Mouse (Mus musculus) lung, embryonic 16.5 days (tissue): Measurements from ENCODE around the gene Gm49318. TPM values are rescaled to one million over a fixed set of nuclear protein-coding genes. Genes with fewer than 3 reads are reported as not detected.

ENCODE experiments used
- ATAC-seq: fragments of 200-750 bp; cut with Nextera tagmentation; 2 replicates; pipeline ENCODE4 v1.8.0; 2017; ENCODE audit warnings: low read depth, mild to moderate bottlenecking, moderate library complexity
- H3K27ac ChIP-seq: fragments of 300-500 bp; sonication (generic); 2 replicates; pipeline ENCODE4 v1.5.1; 2014; ENCODE audit warnings: mild to moderate bottlenecking, control low read depth, low read length
- H3K27me3 ChIP-seq: fragments of 300-500 bp; sonication (generic); 2 replicates; pipeline ENCODE4 v1.6.1; 2014; ENCODE audit warnings: low read depth, low read length, mixed read lengths; ENCODE audit not compliant: control insufficient read depth, insufficient read depth
- H3K36me3 ChIP-seq: fragments of 300-500 bp; sonication (generic); 2 replicates; pipeline ENCODE4 v1.6.1; 2014; ENCODE audit warnings: low read length; ENCODE audit not compliant: control insufficient read depth, insufficient read depth
- H3K4me1 ChIP-seq: fragments of 300-500 bp; sonication (generic); replicated peaks from 2 replicates; pipeline ENCODE4 v1.6.1; 2014; ENCODE audit warnings: low read length, mixed read lengths; ENCODE audit not compliant: control insufficient read depth, insufficient read depth
- H3K4me2 ChIP-seq: fragments of 300-500 bp; sonication (generic); 2 replicates; pipeline ENCODE4 v1.6.1; 2014; ENCODE audit warnings: low read depth, low read length, control low read depth
- H3K4me3 ChIP-seq: fragments of 300-500 bp; sonication (generic); 2 replicates; pipeline ENCODE4 v1.5.1; 2014; ENCODE audit warnings: mild to moderate bottlenecking, low read length, control low read depth
- H3K9ac ChIP-seq: fragments of 300-500 bp; sonication (generic); 2 replicates; pipeline ENCODE4 v1.6.1; 2014; ENCODE audit warnings: low read length, control low read depth
- H3K9me3 ChIP-seq: fragments of 300-500 bp; sonication (generic); 2 replicates; pipeline ENCODE4 v1.6.1; 2016; ENCODE audit warnings: low read length; ENCODE audit not compliant: control insufficient read depth
- WGBS: fragments of 180-500 bp; shearing (Covaris S2); extraction: QIAGEN DNeasy Blood & Tissue Kit; methylation state at CpG from one replicate; pipeline ENCODE4 v1.1.7; 2014; 5-methylcytosine and 5-hydroxymethylcytosine counted together
- polyA plus RNA-seq: library from polyadenylated mRNA; unstranded; fragments of >200 nt; fragmentation: Nextera tagmentation; extraction: Ambion mirVana; gene quantifications from 2 replicates; pipeline ENCODE4 v1.2.1, GENCODE M21; 2015

Gene Gm49318
- polyA plus RNA-seq, 1 experiment from 2014 or later, result not detected

GRCm38 (mm10) chr9:22098993-22099696, 28.1 kb upstream of the Gm49318 start, which contains the start of gene Cnn1:
Gene Cnn1, plus strand, starts transcription at chr9:22099216.
- Histone ChIP-seq H3K9ac (no peak within 1 kb of the TSS), H3K9me3 (no peaks in the 10 kb centered on the region), H3K4me3 (no peak within 1 kb of the TSS), H3K27ac (no peak within 1 kb of the TSS), H3K4me1 (no peaks in the 10 kb centered on the region; the same call in 1 of the 2 replicates), H3K36me3 (no peaks in the 10 kb centered on the region), H3K4me2 (peak within 1 kb of the TSS; percentile 14; the same call in 1 of the 2 replicates), H3K27me3 (peaks cover 9% of the 10 kb centered on the region; the same call in 1 of the 2 replicates)
- 4% methylated on average over 14 of the region's 14 CpGs for WGBS
- peak; percentile 39 for ATAC-seq

GRCm38 (mm10) chr9:22095854-22096307, 24.8 kb upstream of the Gm49318 start:
- peak; percentile 81 for ATAC-seq
- Histone ChIP-seq H3K9me3 (no peaks in the 10 kb centered on the region), H3K9ac (peak overlapping the region; percentile 66), H3K27me3 (peaks cover 9% of the 10 kb centered on the region; the same call in 1 of the 2 replicates), H3K4me2 (peak overlapping the region; percentile 69), H3K4me1 (no peaks in the 10 kb centered on the region; the same call in 1 of the 2 replicates), H3K36me3 (no peaks in the 10 kb centered on the region), H3K27ac (no peak overlapping the region), H3K4me3 (peak overlapping the region; percentile 48)
- WGBS, result under 1% methylated on average over 24 of the region's 24 CpGs

- H3K4me2 ChIP-seq, result no peak overlapping the region
These were observed 21.7 kb upstream of the Gm49318 start for GRCm38 (mm10) chr9:22092746-22093145.

GRCm38 (mm10) chr9:22089986-22090385, 18.9 kb upstream of the Gm49318 start:
- WGBS, result 70% methylated on average over 7 of the region's 7 CpGs
- Histone ChIP-seq H3K9me3 (no peaks in the 10 kb centered on the region), H3K4me3 (no peak overlapping the region), H3K27ac (no peak overlapping the region), H3K27me3 (no peaks in the 10 kb centered on the region), H3K4me2 (no peak overlapping the region), H3K36me3 (no peaks in the 10 kb centered on the region), H3K4me1 (0 out of 2 replicates have a peak, but pooled peaks cover 4% of the 10 kb centered on the region), H3K9ac (no peak overlapping the region)
- no peak for ATAC-seq

More at GRCm38 (mm10) chr9:22092746-22093145, 21.7 kb upstream of the Gm49318 start:
- Histone ChIP-seq H3K27ac (no peak overlapping the region), H3K4me3 (no peak overlapping the region), H3K36me3 (no peaks in the 10 kb centered on the region), H3K4me1 (no peaks in the 10 kb centered on the region; the same call in 1 of the 2 replicates), H3K27me3 (no peaks in the 10 kb centered on the region), H3K9ac (no peak overlapping the region), H3K9me3 (no peaks in the 10 kb centered on the region)
- ATAC-seq, result no peak
- 79% methylated on average over 6 of the region's 6 CpGs for WGBS

GRCm38 (mm10) chr9:22089281-22089680, 18.2 kb upstream of the Gm49318 start:
- no peak overlapping the region for H3K9ac ChIP-seq
- no peaks in the 10 kb centered on the region for H3K27me3 ChIP-seq
- H3K4me2 ChIP-seq, result no peak overlapping the region
- no peak overlapping the region for H3K4me3 ChIP-seq
- no peak overlapping the region for H3K27ac ChIP-seq
- ATAC-seq, result no peak
- no peaks in the 10 kb centered on the region for H3K9me3 ChIP-seq
- 0 out of 2 replicates have a peak, but pooled peaks cover 4% of the 10 kb centered on the region for H3K4me1 ChIP-seq
- no peaks in the 10 kb centered on the region for H3K36me3 ChIP-seq
- 95% methylated on average over 7 of the region's 7 CpGs for WGBS

- Histone ChIP-seq H3K27me3 (no peaks in the 10 kb centered on the region), H3K4me3 (no peak overlapping the region), H3K9me3 (no peaks in the 10 kb centered on the region), H3K4me1 (0 out of 2 replicates have a peak, but pooled peaks cover 4% of the 10 kb centered on the region), H3K4me2 (no peak overlapping the region), H3K27ac (no peak overlapping the region), H3K9ac (no peak overlapping the region), H3K36me3 (no peaks in the 10 kb centered on the region)
- 81% methylated on average over 2 of the region's 2 CpGs for WGBS
- ATAC-seq, result no peak
These were observed 16.1 kb upstream of the Gm49318 start for GRCm38 (mm10) chr9:22087034-22087618.

- H3K4me3 ChIP-seq, result peak overlapping the region; percentile 90
- peak overlapping the region; percentile 67 for H3K4me2 ChIP-seq
- peak overlapping the region; percentile 75 for H3K27ac ChIP-seq
- no peaks in the 10 kb centered on the region for H3K36me3 ChIP-seq
- 0 out of 2 replicates have a peak, but pooled peaks cover 4% of the 10 kb centered on the region for H3K4me1 ChIP-seq
- H3K9ac ChIP-seq, result peak overlapping the region; percentile 76
- H3K9me3 ChIP-seq, result no peaks in the 10 kb centered on the region
- 29% methylated on average over 6 of the region's 6 CpGs for WGBS
- H3K27me3 ChIP-seq, result no peaks in the 10 kb centered on the region
- no peak for ATAC-seq
These were observed 15.0 kb upstream of the Gm49318 start for GRCm38 (mm10) chr9:22086012-22086411.

- Histone ChIP-seq H3K27me3 (no peaks in the 10 kb centered on the region), H3K9ac (peak within 1 kb of the TSS; percentile 76), H3K27ac (peak within 1 kb of the TSS; percentile 75), H3K4me1 (0 out of 2 replicates have a peak, but pooled peaks cover 4% of the 10 kb centered on the region), H3K4me2 (peak within 1 kb of the TSS; percentile 82), H3K9me3 (no peaks in the 10 kb centered on the region), H3K36me3 (no peaks in the 10 kb centered on the region), H3K4me3 (peak within 1 kb of the TSS; percentile 90)
- peak; percentile 99 for ATAC-seq
- WGBS, result under 1% methylated on average over 48 of the region's 48 CpGs
These were observed 14.2 kb upstream of the Gm49318 start, which contains the start of gene Ecsit for GRCm38 (mm10) chr9:22085022-22085834. Gene Ecsit, minus strand, starts transcription at chr9:22085438.
